Mouse (Mus musculus): ENCODE data around the gene Mep1a. TPM values are rescaled to one million over a fixed set of nuclear protein-coding genes. Genes with fewer than 3 reads are reported as not detected.
"Not testable (repeated sequence)": the region's sequence is repeated elsewhere in the genome, so short reads cannot be mapped to it uniquely, and the experiment has no call there.

The Mep1a gene
- polyA plus RNA-seq (2012; rRNA removed) (0.02 and 0.03 TPM in 2 replicates), polyA plus RNA-seq (2014; fragmentation: Nextera tagmentation; extraction: Ambion mirVana) (0.04 TPM in 1 of 2 replicates, not detected in the other)

DNA sequence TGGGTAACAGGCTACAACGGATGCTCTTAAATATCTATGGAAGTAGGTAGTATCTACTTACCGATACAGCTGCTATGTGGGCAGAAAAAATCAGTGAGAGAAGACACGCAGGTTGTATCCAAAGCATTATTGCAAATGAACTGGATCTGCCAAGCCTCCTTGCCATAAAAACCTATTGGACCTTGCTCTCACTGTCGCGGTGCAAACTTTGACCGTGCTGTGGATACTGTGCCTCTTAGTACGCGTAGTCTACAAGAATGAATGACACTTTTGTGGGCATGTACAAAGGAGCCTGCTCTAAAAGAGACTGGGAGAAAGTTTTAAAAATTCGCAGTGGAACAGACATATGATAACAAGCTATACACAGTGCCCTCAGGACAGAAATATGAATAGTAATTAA lies at the start of gene Mep1a:
Mep1a (minus strand) TSS at position 221 of the 400 bp plus-strand sequence.
- 75% methylated on average over 9 of the region's 9 CpGs for WGBS (ENCODE audit: insufficient replicate concordance)
- no peaks in the 10 kb centered on the region for H3K27me3 ChIP-seq (ENCODE audit: control insufficient read depth, insufficient read depth, low read length)
- no peak within 1 kb of the TSS for H3K9ac ChIP-seq (replicated peaks)
- ATAC-seq (ENCODE audit: insufficient read depth) (no peak), DNase-seq (ENCODE audit: low read depth in 3 of 3, low spot score in 3 of 3) (no peak)
- H3K4me3 ChIP-seq (ENCODE audit: insufficient read depth in 1 of 2, low read depth in 2 of 2, low read length in 2 of 2), result no peak within 1 kb of the TSS
- no peak within 1 kb of the TSS for H3K4me2 ChIP-seq (ENCODE audit: low read depth)
- H3K36me3 ChIP-seq (replicated peaks; ENCODE audit: control insufficient read depth, insufficient read depth, low read depth), result no peaks in the 10 kb centered on the region
- H3K4me1 ChIP-seq (replicated peaks; ENCODE audit: control insufficient read depth in 2 of 2, insufficient read depth in 2 of 2, low read length in 1 of 2), result no peaks in the 10 kb centered on the region
- no peak within 1 kb of the TSS for H3K27ac ChIP-seq
- no peak for TF ChIP-seq EP300 (IDR thresholded peaks at IDR 0.05; ENCODE audit: low read depth)
- no peak for TF ChIP-seq CTCF (IDR thresholded peaks at IDR 0.05; ENCODE audit: low read depth)
- no peaks in the 10 kb centered on the region for H3K9me3 ChIP-seq (ENCODE audit: control insufficient read depth, low read length)

DNA sequence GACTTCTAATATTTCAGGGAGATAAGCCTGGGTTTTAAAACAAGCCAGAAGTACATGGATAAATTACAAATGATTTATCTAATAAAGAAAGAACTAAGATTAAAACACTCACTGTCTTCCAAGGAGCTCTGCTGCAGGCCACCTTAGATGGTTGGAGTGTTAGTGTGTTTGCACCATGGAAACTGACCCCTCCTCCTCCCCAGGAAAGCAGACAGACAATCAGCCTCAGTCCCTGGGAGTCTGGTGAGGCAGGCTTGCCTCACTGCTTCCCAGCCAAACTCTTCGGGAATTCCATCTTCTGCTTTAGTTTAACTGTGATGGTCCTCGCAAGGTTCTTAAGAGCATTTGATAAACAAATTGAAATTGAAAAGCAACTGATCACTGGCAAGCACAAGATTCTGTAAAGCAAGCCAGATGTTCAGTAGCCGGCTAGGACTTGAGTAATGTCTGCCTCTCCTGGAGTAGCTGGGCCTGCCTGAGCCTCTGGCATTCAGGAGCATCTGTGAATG lies 48.6 kb upstream of the Mep1a start:
- Histone ChIP-seq H3K4me3 (ENCODE audit: insufficient read depth in 1 of 2, low read depth in 2 of 2, low read length in 2 of 2) (no peak overlapping the region), H3K9me3 (ENCODE audit: control insufficient read depth, low read length) (no peaks in the 10 kb centered on the region), H3K27me3 (ENCODE audit: control insufficient read depth, insufficient read depth, low read length) (no peaks in the 10 kb centered on the region), H3K27ac (no peak overlapping the region), H3K36me3 (replicated peaks; ENCODE audit: control insufficient read depth, insufficient read depth, low read depth) (no peaks in the 10 kb centered on the region), H3K9ac (replicated peaks) (no peak overlapping the region), H3K4me2 (ENCODE audit: low read depth) (no peak overlapping the region), H3K4me1 (replicated peaks; ENCODE audit: control insufficient read depth in 2 of 2, insufficient read depth in 2 of 2, low read length in 1 of 2) (peaks cover 0 to 8% of the 10 kb centered on the region in 2 experiments; a peak in 2 of 4 replicates)
- TF ChIP-seq CTCF (IDR thresholded peaks at IDR 0.05; ENCODE audit: low read depth) (no peak), EP300 (IDR thresholded peaks at IDR 0.05; ENCODE audit: low read depth) (no peak)
- DNase-seq (ENCODE audit: low read depth in 3 of 3, low spot score in 3 of 3) (no peak), ATAC-seq (ENCODE audit: insufficient read depth) (no peak)
- WGBS (ENCODE audit: insufficient replicate concordance), result 50% methylated on average over 3 of the region's 3 CpGs

DNA sequence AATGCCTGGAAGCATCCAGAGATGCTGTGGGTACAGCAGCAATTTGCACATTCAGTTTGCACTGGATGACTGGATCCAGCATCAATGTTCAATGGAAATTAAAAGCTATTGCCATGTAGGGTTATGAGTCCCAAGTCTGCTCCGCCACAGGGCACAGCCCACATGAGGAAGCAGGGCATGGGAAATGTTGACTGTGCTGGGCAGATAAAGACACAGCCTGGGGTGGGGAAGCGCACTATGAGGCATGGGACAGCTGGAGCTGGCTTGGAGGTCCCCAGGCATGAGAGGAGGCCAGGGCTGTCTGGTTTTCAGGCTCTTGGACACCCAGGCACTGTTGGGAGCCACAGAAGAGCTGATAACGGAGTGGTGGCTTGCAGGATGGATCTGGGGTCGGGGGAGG lies 41.4 kb upstream of the Mep1a start:
- Histone ChIP-seq H3K9ac (replicated peaks) (no peak overlapping the region), H3K36me3 (replicated peaks; ENCODE audit: control insufficient read depth, insufficient read depth, low read depth) (no peaks in the 10 kb centered on the region), H3K9me3 (ENCODE audit: control insufficient read depth, low read length) (no peaks in the 10 kb centered on the region), H3K4me2 (ENCODE audit: low read depth) (no peak overlapping the region), H3K27ac (no peak overlapping the region), H3K4me1 (replicated peaks; ENCODE audit: control insufficient read depth in 2 of 2, insufficient read depth in 2 of 2, low read length in 1 of 2) (no peaks in the 10 kb centered on the region), H3K4me3 (ENCODE audit: insufficient read depth in 1 of 2, low read depth in 2 of 2, low read length in 2 of 2) (no peak overlapping the region), H3K27me3 (ENCODE audit: control insufficient read depth, insufficient read depth, low read length) (no peaks in the 10 kb centered on the region)
- 26% methylated on average over 4 of the region's 4 CpGs for WGBS (ENCODE audit: insufficient replicate concordance)
- TF ChIP-seq EP300 (IDR thresholded peaks at IDR 0.05; ENCODE audit: low read depth), result no peak
- TF ChIP-seq CTCF (IDR thresholded peaks at IDR 0.05; ENCODE audit: low read depth), result no peak
- no peak for DNase-seq (ENCODE audit: low read depth in 3 of 3, low spot score in 3 of 3)
- ATAC-seq (ENCODE audit: insufficient read depth), result no peak

DNA sequence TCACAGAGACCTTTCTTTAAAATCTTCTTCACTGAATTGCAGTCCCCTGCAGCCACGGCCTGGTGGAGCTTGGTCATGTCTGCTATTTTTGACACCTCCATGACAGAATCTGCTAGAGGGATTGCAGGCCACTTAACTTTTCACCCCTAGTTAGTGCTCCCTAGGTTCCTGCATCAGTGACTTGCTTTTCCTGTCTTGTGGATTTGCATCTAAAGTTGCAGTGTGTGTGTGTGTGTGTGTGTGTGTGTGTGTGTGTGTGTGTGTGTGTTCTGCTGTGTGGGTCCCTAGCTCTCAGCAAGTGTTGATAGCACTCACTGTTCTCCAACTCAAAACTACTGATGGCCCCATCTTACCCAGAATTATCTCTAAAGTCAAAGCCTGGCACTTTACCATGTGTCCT lies 40.9 kb upstream of the Mep1a start, which contains the start of gene Ankrd66:
Ankrd66 (minus strand) TSS at position 101 of the 400 bp plus-strand sequence.
- H3K36me3 ChIP-seq (replicated peaks; ENCODE audit: control insufficient read depth, insufficient read depth, low read depth), result no peaks in the 10 kb centered on the region
- no peaks in the 10 kb centered on the region for H3K9me3 ChIP-seq (ENCODE audit: control insufficient read depth, low read length)
- H3K9ac ChIP-seq (replicated peaks), result no peak within 1 kb of the TSS
- 21% methylated on average over 1 of the region's 1 CpGs for WGBS (ENCODE audit: insufficient replicate concordance)
- H3K4me3 ChIP-seq (ENCODE audit: insufficient read depth in 1 of 2, low read depth in 2 of 2, low read length in 2 of 2), result no peak within 1 kb of the TSS
- no peaks in the 10 kb centered on the region for H3K27me3 ChIP-seq (ENCODE audit: control insufficient read depth, insufficient read depth, low read length)
- no peak within 1 kb of the TSS for H3K27ac ChIP-seq
- ATAC-seq (ENCODE audit: insufficient read depth) (no peak), DNase-seq (ENCODE audit: low read depth in 3 of 3, low spot score in 3 of 3) (no peak)
- H3K4me2 ChIP-seq (ENCODE audit: low read depth), result no peak within 1 kb of the TSS
- no peaks in the 10 kb centered on the region for H3K4me1 ChIP-seq (replicated peaks; ENCODE audit: control insufficient read depth in 2 of 2, insufficient read depth in 2 of 2, low read length in 1 of 2)
- no peak for TF ChIP-seq EP300 (IDR thresholded peaks at IDR 0.05; ENCODE audit: low read depth)
- no peak for TF ChIP-seq CTCF (IDR thresholded peaks at IDR 0.05; ENCODE audit: low read depth)

DNA sequence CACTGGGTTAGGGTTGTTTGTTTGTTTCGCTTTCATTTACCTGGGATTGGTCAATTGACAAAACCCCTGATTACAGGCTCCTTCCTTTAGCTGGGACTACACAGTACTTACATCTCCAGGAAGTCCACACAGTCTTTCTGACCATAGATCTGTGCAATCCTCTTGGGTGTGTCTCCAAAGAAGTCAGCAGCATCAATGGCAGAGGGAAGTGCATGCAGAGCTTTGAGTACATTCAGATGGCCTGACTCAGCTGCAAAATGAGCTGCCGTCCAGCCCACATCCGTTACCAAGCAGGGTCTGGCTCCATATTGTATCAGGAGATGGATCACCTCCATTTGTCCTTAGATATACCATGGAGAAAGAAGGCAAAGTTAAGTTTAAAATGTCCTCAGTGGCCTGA lies 36.2 kb upstream of the Mep1a start:
- DNase-seq (ENCODE audit: low read depth in 3 of 3, low spot score in 3 of 3) (no peak), ATAC-seq (ENCODE audit: insufficient read depth) (no peak)
- Histone ChIP-seq H3K9ac (replicated peaks) (no peak overlapping the region), H3K4me1 (replicated peaks; ENCODE audit: control insufficient read depth in 2 of 2, insufficient read depth in 2 of 2, low read length in 1 of 2) (no peaks in the 10 kb centered on the region; a peak in 2 of 4 replicates), H3K27ac (no peak overlapping the region), H3K36me3 (replicated peaks; ENCODE audit: control insufficient read depth, insufficient read depth, low read depth) (no peaks in the 10 kb centered on the region), H3K4me2 (ENCODE audit: low read depth) (no peak overlapping the region), H3K4me3 (ENCODE audit: insufficient read depth in 1 of 2, low read depth in 2 of 2, low read length in 2 of 2) (no peak overlapping the region), H3K9me3 (ENCODE audit: control insufficient read depth, low read length) (no peaks in the 10 kb centered on the region), H3K27me3 (ENCODE audit: control insufficient read depth, insufficient read depth, low read length) (no peaks in the 10 kb centered on the region)
- WGBS (ENCODE audit: insufficient replicate concordance), result 58% methylated on average over 3 of the region's 3 CpGs
- no peak for TF ChIP-seq CTCF (IDR thresholded peaks at IDR 0.05; ENCODE audit: low read depth)

DNA sequence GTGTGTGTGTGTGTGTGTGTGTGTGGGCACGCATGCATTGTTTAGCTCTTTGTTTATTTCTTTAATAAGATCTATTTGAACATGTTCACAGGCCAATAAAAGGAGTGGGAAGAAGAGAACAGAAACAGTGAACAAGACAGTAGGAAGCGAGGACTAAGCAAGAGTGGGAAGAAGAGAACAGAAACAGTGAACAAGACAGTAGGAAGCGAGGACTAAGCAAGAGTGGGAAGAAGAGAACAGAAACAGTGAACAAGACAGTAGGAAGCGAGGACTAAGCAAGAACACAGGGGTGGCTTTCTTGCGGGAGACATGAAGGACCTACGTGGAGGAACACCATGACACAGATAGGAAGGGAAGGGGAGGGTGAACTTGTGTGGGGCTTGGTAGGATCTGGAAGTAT lies 34.2 kb upstream of the Mep1a start:
- not testable (repeated sequence) for H3K9ac ChIP-seq (replicated peaks); ATAC-seq (ENCODE audit: insufficient read depth); H3K9me3 ChIP-seq (ENCODE audit: control insufficient read depth, low read length); H3K4me3 ChIP-seq (ENCODE audit: insufficient read depth in 1 of 2, low read depth in 2 of 2, low read length in 2 of 2); H3K27me3 ChIP-seq (ENCODE audit: control insufficient read depth, insufficient read depth, low read length); DNase-seq (ENCODE audit: low read depth in 3 of 3, low spot score in 3 of 3); H3K36me3 ChIP-seq (replicated peaks; ENCODE audit: control insufficient read depth, insufficient read depth, low read depth); H3K4me1 ChIP-seq (replicated peaks; ENCODE audit: control insufficient read depth in 2 of 2, insufficient read depth in 2 of 2, low read length in 1 of 2); H3K27ac ChIP-seq; H3K4me2 ChIP-seq (ENCODE audit: low read depth)
- WGBS (ENCODE audit: insufficient replicate concordance), result 53% methylated on average over 6 of the region's 6 CpGs

All from liver, embryonic 14.5 days (tissue).